Mouse (Mus musculus) small intestine, adult 2 months (tissue): Measurements from ENCODE around the gene Gnao1. TPM values are rescaled to one million over a fixed set of nuclear protein-coding genes. Genes with fewer than 3 reads are reported as not detected.

Experiments
- H3K27ac ChIP-seq: fragments of 200-500 bp; 2 replicates; pipeline ENCODE4 v1.5.1; 2012; ENCODE audit warnings: low read depth, low read length, control low read depth, inconsistent platforms; ENCODE audit not compliant: insufficient read depth
- H3K27me3 ChIP-seq: fragments of 200-500 bp; 2 replicates; pipeline ENCODE4 v1.6.1; 2012; ENCODE audit warnings: mild to moderate bottlenecking, moderate library complexity, low read length, inconsistent platforms; ENCODE audit not compliant: control insufficient read depth, insufficient read depth
- H3K36me3 ChIP-seq: fragments of 200-500 bp; 2 replicates; pipeline ENCODE4 v1.6.1; 2012; ENCODE audit warnings: mild to moderate bottlenecking, low read length, control low read depth, inconsistent platforms; ENCODE audit not compliant: control insufficient read depth, insufficient read depth
- H3K4me1 ChIP-seq: fragments of 200-500 bp; 2 replicates; pipeline ENCODE4 v1.6.1; 2012; ENCODE audit warnings: low read length, inconsistent platforms, mixed read lengths; ENCODE audit not compliant: control insufficient read depth, insufficient read depth, insufficient read length
- H3K4me3 ChIP-seq: fragments of 200-500 bp; 2 replicates; pipeline ENCODE4 v1.5.1; 2012; ENCODE audit warnings: low read depth, mild to moderate bottlenecking, control low read depth, inconsistent platforms, low read length, moderate library complexity
- CTCF ChIP-seq: fragments of 200-500 bp; IDR thresholded peaks from 2 replicates; pipeline ENCODE4 v1.5.1; 2012; ENCODE audit warnings: low read depth, mild to moderate bottlenecking, control low read depth, inconsistent platforms, low read length, moderate library complexity, mixed read lengths; ENCODE audit not compliant: insufficient replicate concordance, insufficient read length; ENCODE audit errors: extremely low read depth
- POLR2A ChIP-seq: fragments of 200-500 bp; IDR thresholded peaks from 2 replicates; pipeline ENCODE4 v1.6.1; 2012; ENCODE audit warnings: low read depth, mild to moderate bottlenecking, control low read depth, inconsistent platforms, low read length, moderate library complexity
- WGBS: fragments of 180-500 bp; shearing (Covaris S2); methylation state at CpG from one replicate; pipeline ENCODE4 v1.1.7; 2018; 5-methylcytosine and 5-hydroxymethylcytosine counted together
- polyA plus RNA-seq: library from polyadenylated mRNA; depleted of rRNA; stranded (reverse); fragments of >200 nt; gene quantifications from 2 replicates; pipeline ENCODE4 v1.2.3, GENCODE M21; 2012

Gnao1 gene
- polyA plus RNA-seq, 1 experiment = 13.6 TPM

GRCm38 (mm10) chr8:93893556-93893955 is 83.8 kb downstream of the Gnao1 start:
- TF ChIP-seq CTCF = no peak
- TF ChIP-seq POLR2A = no peak
- Histone ChIP-seq H3K4me1 (peaks cover 2% of the 10 kb centered on the region; the same call in 1 of the 2 replicates), H3K27me3 (no peaks in the 10 kb centered on the region), H3K36me3 (no peaks in the 10 kb centered on the region), H3K27ac (no peak overlapping the region), H3K4me3 (no peak overlapping the region)
- WGBS = 57% methylated on average over 3 of the region's 3 CpGs

- WGBS = 78% methylated on average over 7 of the region's 7 CpGs
- Histone ChIP-seq H3K36me3 (no peaks in the 10 kb centered on the region), H3K27ac (no peak overlapping the region), H3K4me3 (no peak overlapping the region), H3K27me3 (no peaks in the 10 kb centered on the region), H3K4me1 (peaks cover 1% of the 10 kb centered on the region; the same call in 1 of the 2 replicates)
- TF ChIP-seq CTCF = no peak
- TF ChIP-seq POLR2A = no peak
Observed at GRCm38 (mm10) chr8:93896841-93897551, 87.2 kb downstream of the Gnao1 start.

GRCm38 (mm10) chr8:93898570-93898969 is 88.8 kb downstream of the Gnao1 start:
- peaks cover 2% of the 10 kb centered on the region; the same call in 1 of the 2 replicates for H3K4me1 ChIP-seq
- H3K36me3 ChIP-seq = no peaks in the 10 kb centered on the region
- H3K27ac ChIP-seq = no peak overlapping the region
- H3K4me3 ChIP-seq = no peak overlapping the region
- TF ChIP-seq POLR2A (no peak), CTCF (no peak)
- WGBS = 79% methylated on average over 4 of the region's 4 CpGs
- no peaks in the 10 kb centered on the region for H3K27me3 ChIP-seq

GRCm38 (mm10) chr8:93902040-93902439 is 92.3 kb downstream of the Gnao1 start:
- Histone ChIP-seq H3K4me1 (peaks cover 4% of the 10 kb centered on the region; the same call in 1 of the 2 replicates), H3K36me3 (no peaks in the 10 kb centered on the region), H3K4me3 (no peak overlapping the region), H3K27ac (no peak overlapping the region), H3K27me3 (no peaks in the 10 kb centered on the region)
- 79% methylated on average over 3 of the region's 3 CpGs for WGBS
- TF ChIP-seq CTCF (no peak), POLR2A (no peak)

GRCm38 (mm10) chr8:93906961-93907360 is 97.2 kb downstream of the Gnao1 start:
- no peak overlapping the region for H3K27ac ChIP-seq
- H3K4me3 ChIP-seq = no peak overlapping the region
- no peaks in the 10 kb centered on the region for H3K36me3 ChIP-seq
- H3K4me1 ChIP-seq = peaks cover 9% of the 10 kb centered on the region; the same call in 1 of the 2 replicates
- H3K27me3 ChIP-seq = no peaks in the 10 kb centered on the region
- WGBS = 90% methylated on average over 6 of the region's 6 CpGs
- TF ChIP-seq CTCF (no peak), POLR2A (no peak)

GRCm38 (mm10) chr8:93907987-93908441 is 98.2 kb downstream of the Gnao1 start:
- no peak for TF ChIP-seq CTCF
- no peak for TF ChIP-seq POLR2A
- H3K27me3 ChIP-seq = no peaks in the 10 kb centered on the region
- H3K4me3 ChIP-seq = no peak overlapping the region
- WGBS = 52% methylated on average over 5 of the region's 5 CpGs
- H3K4me1 ChIP-seq = peaks cover 17% of the 10 kb centered on the region
- no peaks in the 10 kb centered on the region for H3K36me3 ChIP-seq
- H3K27ac ChIP-seq = no peak overlapping the region

GRCm38 (mm10) chr8:93908546-93908945 is 98.8 kb downstream of the Gnao1 start:
- TF ChIP-seq CTCF (no peak), POLR2A (no peak)
- no peak overlapping the region for H3K4me3 ChIP-seq
- no peaks in the 10 kb centered on the region for H3K27me3 ChIP-seq
- no peak overlapping the region for H3K27ac ChIP-seq
- H3K36me3 ChIP-seq = no peaks in the 10 kb centered on the region
- 61% methylated on average over 1 of the region's 1 CpGs for whole genome bisulfite sequencing
- peaks cover 18% of the 10 kb centered on the region for H3K4me1 ChIP-seq
